Mouse (Mus musculus): ENCODE measurements around the gene Map4k4. TPM values are rescaled to one million over a fixed set of nuclear protein-coding genes. Genes with fewer than 3 reads are reported as not detected.

The Map4k4 gene
- polyA plus RNA-seq, 1 experiment from 2014 or later = 49.3 TPM

DNA sequence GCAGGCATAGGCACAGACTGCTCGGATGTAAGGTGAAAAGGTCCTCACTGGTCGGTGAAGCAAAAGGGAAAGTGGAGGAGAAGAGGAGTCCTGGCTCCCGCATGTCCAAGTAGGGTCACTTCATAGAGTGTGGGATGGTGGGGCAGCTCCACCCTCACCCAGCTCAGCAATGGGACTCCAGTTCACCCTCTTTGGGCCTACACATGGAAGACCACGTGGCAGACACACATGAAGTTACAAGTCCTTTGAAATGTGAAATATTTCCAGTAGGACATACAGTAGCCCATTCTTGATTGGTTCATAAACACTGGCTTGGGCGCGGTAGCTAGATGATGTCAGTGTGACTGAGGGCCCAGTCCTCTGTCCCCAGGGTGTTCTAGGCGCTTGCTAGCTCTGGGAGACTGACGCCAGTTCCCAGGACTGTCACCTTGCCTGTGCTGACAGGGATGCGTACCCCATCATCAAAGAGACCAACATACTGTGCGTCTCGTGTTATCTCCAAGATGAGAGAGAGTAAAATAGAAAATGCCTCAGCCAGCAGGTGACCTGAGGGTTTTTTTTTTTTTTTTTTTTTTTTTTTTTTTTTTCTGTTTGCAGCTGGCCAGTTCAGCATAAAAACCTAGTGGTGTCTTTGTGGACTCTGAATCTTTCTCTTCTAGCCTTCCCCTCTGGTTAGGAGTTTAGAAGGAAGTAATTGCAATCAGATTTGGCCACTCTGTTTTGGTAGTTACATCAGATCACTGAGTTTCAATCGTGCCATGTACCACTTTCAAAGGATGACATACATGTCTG is 127.7 kb downstream of the Map4k4 start:
- TF ChIP-seq CTCF (IDR thresholded peaks at IDR 0.05; ENCODE audit: low read depth) = no peak
- Histone ChIP-seq H3K9me3 (ENCODE audit: low read depth, low read length) (no peaks in the 10 kb centered on the region), H3K27ac (ENCODE audit: low read depth) (no peak overlapping the region), H3K4me3 (ENCODE audit: low read depth, low read length) (no peak overlapping the region), H3K4me1 (ENCODE audit: insufficient read depth) (no peaks in the 10 kb centered on the region), H3K36me3 (ENCODE audit: insufficient read depth) (peaks cover 42% of the 10 kb centered on the region), H3K27me3 (ENCODE audit: insufficient read depth, low read length) (no peaks in the 10 kb centered on the region), H3K9ac (no peak overlapping the region), H3K4me2 (no peak overlapping the region)
- 86% methylated on average over 12 of the region's 12 CpGs for WGBS
- no peak for DNase-seq
- no peak for ATAC-seq (ENCODE audit: insufficient read depth)

DNA sequence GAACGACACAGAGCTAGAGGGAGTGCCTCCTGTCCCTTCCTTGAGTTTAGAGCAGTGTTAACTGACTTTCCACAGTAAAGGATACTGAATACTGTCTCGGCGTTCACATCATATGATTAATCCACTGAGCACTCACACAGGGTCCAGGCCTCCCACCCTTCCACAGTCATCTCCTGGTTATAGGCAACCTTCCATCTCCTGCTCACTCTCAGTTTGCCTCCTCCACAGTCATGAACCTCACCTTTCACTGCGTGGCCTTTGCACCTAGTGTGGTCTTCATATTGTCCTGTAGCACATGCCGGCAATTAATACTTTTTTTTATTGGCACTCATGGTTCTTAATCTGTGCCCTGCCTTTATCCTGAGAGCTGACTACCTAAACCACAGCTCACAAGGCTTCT is 128.9 kb downstream of the Map4k4 start:
- H3K27me3 ChIP-seq (ENCODE audit: insufficient read depth, low read length) = no peaks in the 10 kb centered on the region
- H3K9ac ChIP-seq = no peak overlapping the region
- DNase-seq (no peak), ATAC-seq (ENCODE audit: insufficient read depth) (no peak; the same call in 1 of the 2 replicates)
- H3K4me3 ChIP-seq (ENCODE audit: low read depth, low read length) = no peak overlapping the region
- H3K9me3 ChIP-seq (ENCODE audit: low read depth, low read length) = no peaks in the 10 kb centered on the region
- no peak overlapping the region for H3K27ac ChIP-seq (ENCODE audit: low read depth)
- peaks cover 30% of the 10 kb centered on the region for H3K36me3 ChIP-seq (ENCODE audit: insufficient read depth)
- no peaks in the 10 kb centered on the region for H3K4me1 ChIP-seq (ENCODE audit: insufficient read depth)
- TF ChIP-seq CTCF (IDR thresholded peaks at IDR 0.05; ENCODE audit: low read depth) = no peak
- 87% methylated on average over 5 of the region's 5 CpGs for WGBS
- H3K4me2 ChIP-seq = no peak overlapping the region

DNA sequence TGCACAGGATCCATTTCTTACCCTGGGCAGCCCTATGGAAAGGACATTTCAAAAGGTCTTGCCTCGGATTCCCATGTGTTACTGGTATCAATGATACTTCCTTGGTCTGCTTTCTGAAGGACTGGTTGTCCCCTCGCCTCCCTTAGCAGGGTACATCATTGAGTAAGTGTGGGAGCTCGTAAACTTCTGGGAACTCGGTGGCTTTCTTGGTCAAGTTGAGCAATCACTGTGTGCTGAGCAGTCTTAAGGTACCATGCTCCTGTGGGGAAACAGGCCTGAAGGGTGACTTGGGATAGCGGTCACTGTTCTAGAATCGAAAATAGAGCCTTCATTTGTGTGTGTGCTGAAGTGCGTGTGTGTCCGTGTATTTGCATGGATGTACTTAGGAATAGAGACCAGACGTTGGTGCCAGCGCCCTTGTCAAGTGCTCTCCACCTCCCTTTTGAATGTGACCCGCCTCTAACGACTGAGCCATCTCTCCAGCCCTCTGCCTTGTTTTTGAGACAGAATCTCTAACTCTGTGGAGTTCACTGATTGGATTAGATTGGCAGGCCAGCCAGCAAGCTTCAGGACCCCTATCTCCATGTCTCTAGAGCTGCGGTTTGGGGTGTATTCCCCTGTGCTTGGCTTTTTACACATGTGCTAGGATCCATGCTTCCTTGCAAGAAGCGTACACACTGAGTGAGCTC is 129.7 kb downstream of the Map4k4 start:
- Histone ChIP-seq H3K27me3 (ENCODE audit: insufficient read depth, low read length) (no peaks in the 10 kb centered on the region), H3K27ac (ENCODE audit: low read depth) (no peak overlapping the region), H3K4me1 (ENCODE audit: insufficient read depth) (no peaks in the 10 kb centered on the region), H3K9me3 (ENCODE audit: low read depth, low read length) (no peaks in the 10 kb centered on the region), H3K4me2 (no peak overlapping the region), H3K9ac (no peak overlapping the region), H3K4me3 (ENCODE audit: low read depth, low read length) (no peak overlapping the region), H3K36me3 (ENCODE audit: insufficient read depth) (peaks cover 22% of the 10 kb centered on the region)
- ATAC-seq (ENCODE audit: insufficient read depth) (no peak), DNase-seq (no peak)
- no peak for TF ChIP-seq CTCF (IDR thresholded peaks at IDR 0.05; ENCODE audit: low read depth)
- 83% methylated on average over 14 of the region's 14 CpGs for WGBS

DNA sequence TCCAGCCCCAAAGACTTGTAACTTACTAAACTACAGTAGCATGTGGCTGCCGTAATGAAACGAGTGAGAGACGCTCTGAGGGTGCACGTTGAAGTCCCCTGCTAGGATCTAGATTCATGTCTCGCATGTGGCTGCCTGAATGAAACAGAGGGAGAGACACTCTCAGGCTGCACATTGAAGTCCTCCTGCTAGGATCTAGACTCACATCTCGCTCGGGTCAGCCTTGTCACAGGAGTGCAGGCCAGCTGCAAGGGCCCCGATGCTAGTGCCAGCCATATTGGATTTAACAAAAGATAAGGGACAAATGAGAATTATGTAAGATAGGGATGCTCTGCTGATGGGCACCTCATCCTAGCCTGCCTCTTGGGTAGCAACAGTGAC is 130.3 kb downstream of the Map4k4 start:
- H3K4me1 ChIP-seq (ENCODE audit: insufficient read depth) = no peaks in the 10 kb centered on the region
- ATAC-seq (ENCODE audit: insufficient read depth) (no peak), DNase-seq (no peak)
- no peak overlapping the region for H3K4me2 ChIP-seq
- no peaks in the 10 kb centered on the region for H3K27me3 ChIP-seq (ENCODE audit: insufficient read depth, low read length)
- no peak overlapping the region for H3K4me3 ChIP-seq (ENCODE audit: low read depth, low read length)
- H3K36me3 ChIP-seq (ENCODE audit: insufficient read depth) = peaks cover 17% of the 10 kb centered on the region
- 89% methylated on average over 8 of the region's 8 CpGs for WGBS
- H3K27ac ChIP-seq (ENCODE audit: low read depth) = no peak overlapping the region
- no peak for TF ChIP-seq CTCF (IDR thresholded peaks at IDR 0.05; ENCODE audit: low read depth)
- H3K9me3 ChIP-seq (ENCODE audit: low read depth, low read length) = no peaks in the 10 kb centered on the region
- H3K9ac ChIP-seq = no peak overlapping the region

DNA sequence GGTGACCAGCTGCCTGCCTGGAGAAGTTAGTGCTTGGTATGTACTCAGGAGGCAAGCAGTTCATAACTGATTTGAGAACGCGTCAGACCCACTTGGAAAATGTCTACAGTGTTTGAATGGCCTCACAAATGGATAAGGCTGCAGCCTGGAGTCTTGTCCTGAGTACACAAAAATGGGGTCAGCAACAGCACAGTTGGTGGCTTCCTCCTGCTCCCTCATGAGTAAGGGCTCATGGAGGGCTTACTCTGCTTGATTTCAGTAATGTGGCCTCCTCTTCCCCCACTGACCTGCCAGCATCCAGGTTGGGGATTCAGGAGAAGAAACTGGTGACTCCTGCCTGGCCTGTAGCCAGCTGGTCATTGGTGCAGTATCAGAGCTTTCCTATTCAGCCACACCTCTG is 130.9 kb downstream of the Map4k4 start:
- WGBS = 80% methylated on average over 2 of the region's 2 CpGs
- H3K36me3 ChIP-seq (ENCODE audit: insufficient read depth) = peaks cover 10% of the 10 kb centered on the region
- DNase-seq (no peak), ATAC-seq (ENCODE audit: insufficient read depth) (no peak)
- H3K4me2 ChIP-seq = no peak overlapping the region
- no peaks in the 10 kb centered on the region for H3K4me1 ChIP-seq (ENCODE audit: insufficient read depth)
- no peak overlapping the region for H3K9ac ChIP-seq
- TF ChIP-seq CTCF (IDR thresholded peaks at IDR 0.05; ENCODE audit: low read depth) = no peak
- H3K27ac ChIP-seq (ENCODE audit: low read depth) = no peak overlapping the region
- H3K27me3 ChIP-seq (ENCODE audit: insufficient read depth, low read length) = no peaks in the 10 kb centered on the region
- no peaks in the 10 kb centered on the region for H3K9me3 ChIP-seq (ENCODE audit: low read depth, low read length)
- no peak overlapping the region for H3K4me3 ChIP-seq (ENCODE audit: low read depth, low read length)

DNA sequence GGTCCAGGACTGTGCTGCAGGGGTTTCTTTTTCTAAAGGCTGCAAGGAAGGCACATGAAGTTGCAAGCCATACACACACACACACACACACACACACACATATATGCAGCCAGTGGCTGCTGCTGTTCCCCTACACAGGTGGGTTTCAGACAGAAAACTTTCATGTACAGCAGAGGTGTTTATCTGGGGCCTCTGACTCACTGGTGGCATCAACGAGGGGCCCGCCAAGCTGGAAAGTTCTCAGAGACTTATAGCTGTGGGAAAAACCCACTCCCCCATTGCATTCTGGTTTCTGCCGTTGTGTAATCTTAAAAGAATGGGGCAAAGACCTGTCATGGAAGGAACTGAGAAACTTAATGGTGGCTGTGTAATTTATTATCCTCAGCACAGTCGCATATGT is 132.6 kb downstream of the Map4k4 start:
- ATAC-seq (ENCODE audit: insufficient read depth) = no peak

DNA sequence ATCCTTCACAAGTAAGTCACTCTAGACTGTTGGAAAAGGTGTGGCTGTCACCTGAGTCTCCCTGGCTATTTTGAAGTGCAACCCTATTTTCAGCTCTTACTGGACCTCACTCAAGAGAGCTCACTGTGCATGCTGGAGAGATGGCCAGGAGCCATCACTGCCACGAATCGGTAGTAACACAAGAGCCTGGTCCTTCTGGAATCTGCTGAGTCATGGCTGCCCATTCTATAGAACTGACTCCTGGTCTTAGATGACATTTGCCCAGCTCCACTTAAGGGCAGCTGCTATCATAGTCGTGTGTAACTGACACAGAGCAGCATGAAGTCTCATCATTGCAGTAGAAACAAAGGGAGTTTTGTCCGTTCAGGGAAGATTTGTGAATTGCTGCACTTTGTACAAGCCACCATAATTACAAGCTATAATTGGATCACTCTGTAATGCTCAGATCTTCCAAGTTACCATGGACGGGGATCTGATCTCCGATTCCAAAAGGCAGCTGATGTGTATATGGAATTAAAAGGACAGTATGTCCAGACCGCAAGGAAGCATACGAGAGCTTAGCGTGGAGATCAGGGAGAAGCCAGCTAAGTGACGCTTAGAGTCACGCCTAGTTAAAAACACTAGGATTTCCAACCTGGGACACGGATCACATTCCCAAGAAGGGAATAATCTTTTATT is 133.2 kb downstream of the Map4k4 start:
- TF ChIP-seq CTCF (IDR thresholded peaks at IDR 0.05; ENCODE audit: low read depth) = no peak
- Histone ChIP-seq H3K27me3 (ENCODE audit: insufficient read depth, low read length) (no peaks in the 10 kb centered on the region), H3K9ac (no peak overlapping the region), H3K4me2 (no peak overlapping the region), H3K27ac (ENCODE audit: low read depth) (no peak overlapping the region), H3K9me3 (ENCODE audit: low read depth, low read length) (no peaks in the 10 kb centered on the region), H3K36me3 (ENCODE audit: insufficient read depth) (no peaks in the 10 kb centered on the region), H3K4me1 (ENCODE audit: insufficient read depth) (no peaks in the 10 kb centered on the region), H3K4me3 (ENCODE audit: low read depth, low read length) (no peak overlapping the region)
- DNase-seq (no peak), ATAC-seq (ENCODE audit: insufficient read depth) (no peak)
- WGBS = 71% methylated on average over 12 of the region's 12 CpGs

More for the DNA sequence above, 132.6 kb downstream of the Map4k4 start:
- Histone ChIP-seq H3K4me2 (no peak overlapping the region), H3K27me3 (ENCODE audit: insufficient read depth, low read length) (no peaks in the 10 kb centered on the region), H3K4me1 (ENCODE audit: insufficient read depth) (no peaks in the 10 kb centered on the region), H3K9ac (no peak overlapping the region), H3K4me3 (ENCODE audit: low read depth, low read length) (no peak overlapping the region), H3K9me3 (ENCODE audit: low read depth, low read length) (no peaks in the 10 kb centered on the region), H3K27ac (ENCODE audit: low read depth) (no peak overlapping the region), H3K36me3 (ENCODE audit: insufficient read depth) (no peaks in the 10 kb centered on the region)
- WGBS = 70% methylated on average over 4 of the region's 4 CpGs
- TF ChIP-seq CTCF (IDR thresholded peaks at IDR 0.05; ENCODE audit: low read depth) = no peak
- DNase-seq = no peak

Measured in lung, embryonic 14.5 days (tissue).